Mouse (Mus musculus): ENCODE measurements at regions not wholly inside any gene's neighbourhood (a gene's known extent, or its start where the extent isn't known, plus 50 kb on each side); places are given as distances from the start of the nearest gene placed in this dataset.
A peak's percentile ranks its signal among the peaks of the same experiment; 100 is the strongest.

GRCm38 (mm10) chr19:49115484-49115883 is 909.7 kb downstream of the Sorcs3 start:
- no peaks in the 10 kb centered on the region for H3K27me3 ChIP-seq (ENCODE audit: low read depth, poor library complexity, severe bottlenecking)
- no peaks in the 10 kb centered on the region for H3K9me3 ChIP-seq (replicated peaks)
- H3K36me3 ChIP-seq, result no peaks in the 10 kb centered on the region
- 0 out of 2 replicates have a peak, but pooled peaks cover 2% of the 10 kb centered on the region for H3K4me1 ChIP-seq
- no peak overlapping the region for H3K4me3 ChIP-seq
- DNase-seq (ENCODE audit: low spot score), result no peak
- WGBS, result 36% methylated on average over 1 of the region's 1 CpGs
- H3K27ac ChIP-seq (replicated peaks), result no peak overlapping the region

- 31% methylated on average over 4 of the region's 4 CpGs for WGBS
- H3K27ac ChIP-seq (replicated peaks), result peak overlapping the region; percentile 38
- H3K4me3 ChIP-seq, result no peak overlapping the region
- H3K36me3 ChIP-seq, result no peaks in the 10 kb centered on the region
- no peaks in the 10 kb centered on the region for H3K27me3 ChIP-seq (ENCODE audit: low read depth, poor library complexity, severe bottlenecking)
- peaks cover 18% of the 10 kb centered on the region for H3K4me1 ChIP-seq
- DNase-seq (ENCODE audit: low spot score), result no peak
- H3K9me3 ChIP-seq (replicated peaks), result no peaks in the 10 kb centered on the region
Observed at GRCm38 (mm10) chr19:49131664-49132063, 925.8 kb downstream of the Sorcs3 start.

- 93% methylated on average over 2 of the region's 2 CpGs for WGBS
- Histone ChIP-seq H3K4me3 (no peak overlapping the region), H3K4me1 (no peaks in the 10 kb centered on the region), H3K27me3 (ENCODE audit: low read depth, poor library complexity, severe bottlenecking) (no peaks in the 10 kb centered on the region), H3K9me3 (replicated peaks) (no peaks in the 10 kb centered on the region), H3K36me3 (no peaks in the 10 kb centered on the region), H3K27ac (replicated peaks) (no peak overlapping the region)
- no peak for DNase-seq (ENCODE audit: low spot score)
Observed at GRCm38 (mm10) chr19:49172078-49172477, 966.3 kb downstream of the Sorcs3 start.

- WGBS, result 86% methylated on average over 3 of the region's 3 CpGs
- no peaks in the 10 kb centered on the region for H3K4me1 ChIP-seq
- H3K4me3 ChIP-seq, result no peak overlapping the region
- DNase-seq (ENCODE audit: low spot score), result no peak
- no peaks in the 10 kb centered on the region for H3K27me3 ChIP-seq (ENCODE audit: low read depth, poor library complexity, severe bottlenecking)
- H3K27ac ChIP-seq (replicated peaks), result no peak overlapping the region
- no peaks in the 10 kb centered on the region for H3K9me3 ChIP-seq (replicated peaks)
- H3K36me3 ChIP-seq, result no peaks in the 10 kb centered on the region
Observed at GRCm38 (mm10) chr19:49207971-49208370, 1002.1 kb downstream of the Sorcs3 start.

- Histone ChIP-seq H3K27ac (replicated peaks) (no peak overlapping the region), H3K9me3 (replicated peaks) (no peaks in the 10 kb centered on the region), H3K4me3 (no peak overlapping the region), H3K36me3 (no peaks in the 10 kb centered on the region), H3K27me3 (ENCODE audit: low read depth, poor library complexity, severe bottlenecking) (peaks cover 16% of the 10 kb centered on the region; the same call in 1 of the 2 replicates), H3K4me1 (peaks cover 10% of the 10 kb centered on the region)
- no peak for DNase-seq (ENCODE audit: low spot score)
- WGBS, result 67% methylated on average over 2 of the region's 2 CpGs
Observed at GRCm38 (mm10) chr19:49242601-49243000, 1036.8 kb downstream of the Sorcs3 start.

GRCm38 (mm10) chr19:49245114-49245714 is 1039.4 kb downstream of the Sorcs3 start:
- 60% methylated on average over 3 of the region's 3 CpGs for WGBS
- Histone ChIP-seq H3K27ac (replicated peaks) (no peak overlapping the region), H3K27me3 (ENCODE audit: low read depth, poor library complexity, severe bottlenecking) (peaks cover 16% of the 10 kb centered on the region; the same call in 1 of the 2 replicates), H3K4me3 (no peak overlapping the region), H3K4me1 (peaks cover 10% of the 10 kb centered on the region), H3K36me3 (no peaks in the 10 kb centered on the region), H3K9me3 (replicated peaks) (no peaks in the 10 kb centered on the region)
- DNase-seq (ENCODE audit: low spot score), result no peak

GRCm38 (mm10) chr19:49264616-49265015 is 1058.8 kb downstream of the Sorcs3 start:
- Histone ChIP-seq H3K9me3 (replicated peaks) (no peaks in the 10 kb centered on the region), H3K27ac (replicated peaks) (no peak overlapping the region), H3K27me3 (ENCODE audit: low read depth, poor library complexity, severe bottlenecking) (no peaks in the 10 kb centered on the region), H3K4me1 (no peaks in the 10 kb centered on the region), H3K4me3 (no peak overlapping the region), H3K36me3 (no peaks in the 10 kb centered on the region)
- whole genome bisulfite sequencing, result 92% methylated on average over 1 of the region's 1 CpGs
- DNase-seq (ENCODE audit: low spot score), result no peak

- 85% methylated on average over 8 of the region's 8 CpGs for WGBS
- H3K4me1 ChIP-seq, result no peaks in the 10 kb centered on the region
- DNase-seq (ENCODE audit: low spot score), result no peak
- no peaks in the 10 kb centered on the region for H3K36me3 ChIP-seq
- no peaks in the 10 kb centered on the region for H3K9me3 ChIP-seq (replicated peaks)
- H3K4me3 ChIP-seq, result no peak overlapping the region
- H3K27me3 ChIP-seq (ENCODE audit: low read depth, poor library complexity, severe bottlenecking), result no peaks in the 10 kb centered on the region
- H3K27ac ChIP-seq (replicated peaks), result no peak overlapping the region
Observed at GRCm38 (mm10) chr19:49267864-49268480, 1062.1 kb downstream of the Sorcs3 start.

GRCm38 (mm10) chr19:49282626-49283261 is 1076.9 kb downstream of the Sorcs3 start:
- Histone ChIP-seq H3K4me3 (no peak overlapping the region), H3K27me3 (ENCODE audit: low read depth, poor library complexity, severe bottlenecking) (no peaks in the 10 kb centered on the region), H3K4me1 (no peaks in the 10 kb centered on the region), H3K9me3 (replicated peaks) (no peaks in the 10 kb centered on the region), H3K27ac (replicated peaks) (no peak overlapping the region), H3K36me3 (no peaks in the 10 kb centered on the region)
- DNase-seq (ENCODE audit: low spot score), result no peak
- 75% methylated on average over 8 of the region's 8 CpGs for WGBS

- Histone ChIP-seq H3K27ac (replicated peaks) (no peak overlapping the region), H3K9me3 (replicated peaks) (no peaks in the 10 kb centered on the region), H3K27me3 (ENCODE audit: low read depth, poor library complexity, severe bottlenecking) (no peaks in the 10 kb centered on the region), H3K36me3 (no peaks in the 10 kb centered on the region), H3K4me1 (peaks cover 14% of the 10 kb centered on the region), H3K4me3 (no peak overlapping the region)
- 86% methylated on average over 2 of the region's 2 CpGs for WGBS
- no peak for DNase-seq (ENCODE audit: low spot score)
Observed at GRCm38 (mm10) chr19:49294980-49295379, 1089.2 kb downstream of the Sorcs3 start.

- H3K4me1 ChIP-seq, result peaks cover 17% of the 10 kb centered on the region
- H3K27me3 ChIP-seq (ENCODE audit: low read depth, poor library complexity, severe bottlenecking), result no peaks in the 10 kb centered on the region
- H3K4me3 ChIP-seq, result no peak overlapping the region
- H3K27ac ChIP-seq (replicated peaks), result peak overlapping the region; percentile 57
- 32% methylated on average over 10 of the region's 10 CpGs for WGBS
- no peak for DNase-seq (ENCODE audit: low spot score)
- no peaks in the 10 kb centered on the region for H3K9me3 ChIP-seq (replicated peaks)
- no peaks in the 10 kb centered on the region for H3K36me3 ChIP-seq
Observed at GRCm38 (mm10) chr19:49299351-49300271, 1093.8 kb downstream of the Sorcs3 start.

- 91% methylated on average over 7 of the region's 7 CpGs for WGBS
- Histone ChIP-seq H3K9me3 (replicated peaks) (no peaks in the 10 kb centered on the region), H3K4me3 (no peak overlapping the region), H3K4me1 (peaks cover 32% of the 10 kb centered on the region), H3K27me3 (ENCODE audit: low read depth, poor library complexity, severe bottlenecking) (no peaks in the 10 kb centered on the region), H3K27ac (replicated peaks) (no peak overlapping the region), H3K36me3 (no peaks in the 10 kb centered on the region)
- no peak for DNase-seq (ENCODE audit: low spot score)
Observed at GRCm38 (mm10) chr19:49301364-49302091, 1095.7 kb downstream of the Sorcs3 start.
